Mouse (Mus musculus): ENCODE measurements around the gene Pacs2. TPM values are rescaled to one million over a fixed set of nuclear protein-coding genes. Genes with fewer than 3 reads are reported as not detected.

The Pacs2 gene
- polyA plus RNA-seq, 1 experiment: 8.7 TPM

- Histone ChIP-seq H3K4me3 (replicated peaks) (no peak overlapping the region), H3K4me1 (peaks cover 36% of the 10 kb centered on the region), H3K27me3 (replicated peaks) (no peaks in the 10 kb centered on the region), H3K36me3 (replicated peaks; ENCODE audit: low read length) (peaks cover 75% of the 10 kb centered on the region), H3K9me3 (no peaks in the 10 kb centered on the region)
- TF ChIP-seq GATA1 (IDR thresholded peaks at IDR 0.05; ENCODE audit: borderline replicate concordance, low read length): no peak
- no peak for TF ChIP-seq FLI1 (IDR thresholded peaks at IDR 0.05; ENCODE audit: low read length)
Measured at GRCm38 (mm10) chr12:112987877-112988276, 26.4 kb upstream of the Pacs2 start.

- Histone ChIP-seq H3K27me3 (replicated peaks) (no peaks in the 10 kb centered on the region), H3K9me3 (peaks cover 3% of the 10 kb centered on the region), H3K4me1 (peaks cover 56% of the 10 kb centered on the region), H3K36me3 (replicated peaks; ENCODE audit: low read length) (peaks cover 63% of the 10 kb centered on the region), H3K4me3 (replicated peaks) (no peak overlapping the region)
- TF ChIP-seq FLI1 (IDR thresholded peaks at IDR 0.05; ENCODE audit: low read length) (no peak), GATA1 (IDR thresholded peaks at IDR 0.05; ENCODE audit: borderline replicate concordance, low read length) (no peak)
Measured at GRCm38 (mm10) chr12:112990706-112991405, 23.5 kb upstream of the Pacs2 start.

DNA sequence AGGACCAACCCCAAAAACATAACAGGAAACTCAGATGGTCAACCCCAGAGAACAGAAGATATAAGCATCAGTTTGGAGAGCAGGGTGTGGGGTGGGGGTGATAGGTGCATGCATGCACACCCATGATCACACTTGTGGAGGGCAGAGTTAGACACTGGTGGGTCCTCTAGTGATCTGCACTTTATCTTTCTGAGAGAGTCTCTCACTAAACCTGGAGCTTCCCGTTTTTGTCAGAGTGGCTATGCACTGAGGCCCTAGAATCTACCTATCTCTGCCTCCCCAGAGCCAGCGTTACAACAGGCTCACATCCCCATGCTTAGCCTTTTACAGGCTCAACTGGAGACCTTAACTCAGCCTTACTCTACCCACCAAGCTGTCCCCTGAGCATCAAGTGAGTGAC, 22.9 kb upstream of the Pacs2 start:
- Histone ChIP-seq H3K36me3 (replicated peaks; ENCODE audit: low read length) (peaks cover 64% of the 10 kb centered on the region), H3K27me3 (replicated peaks) (no peaks in the 10 kb centered on the region), H3K4me3 (replicated peaks) (no peak overlapping the region), H3K9me3 (peaks cover 6% of the 10 kb centered on the region), H3K4me1 (peaks cover 56% of the 10 kb centered on the region)
- no peak for TF ChIP-seq FLI1 (IDR thresholded peaks at IDR 0.05; ENCODE audit: low read length)
- no peak for TF ChIP-seq GATA1 (IDR thresholded peaks at IDR 0.05; ENCODE audit: borderline replicate concordance, low read length)

- H3K27me3 ChIP-seq (replicated peaks): no peaks in the 10 kb centered on the region
- H3K4me3 ChIP-seq (replicated peaks): peak overlapping the region; percentile 60
- H3K4me1 ChIP-seq: peaks cover 60% of the 10 kb centered on the region
- peaks cover 10% of the 10 kb centered on the region for H3K9me3 ChIP-seq
- H3K36me3 ChIP-seq (replicated peaks; ENCODE audit: low read length): peaks cover 58% of the 10 kb centered on the region
- no peak for TF ChIP-seq FLI1 (IDR thresholded peaks at IDR 0.05; ENCODE audit: low read length)
- no peak for TF ChIP-seq GATA1 (IDR thresholded peaks at IDR 0.05; ENCODE audit: borderline replicate concordance, low read length)
Measured at GRCm38 (mm10) chr12:112994153-112994552, 20.2 kb upstream of the Pacs2 start.

DNA sequence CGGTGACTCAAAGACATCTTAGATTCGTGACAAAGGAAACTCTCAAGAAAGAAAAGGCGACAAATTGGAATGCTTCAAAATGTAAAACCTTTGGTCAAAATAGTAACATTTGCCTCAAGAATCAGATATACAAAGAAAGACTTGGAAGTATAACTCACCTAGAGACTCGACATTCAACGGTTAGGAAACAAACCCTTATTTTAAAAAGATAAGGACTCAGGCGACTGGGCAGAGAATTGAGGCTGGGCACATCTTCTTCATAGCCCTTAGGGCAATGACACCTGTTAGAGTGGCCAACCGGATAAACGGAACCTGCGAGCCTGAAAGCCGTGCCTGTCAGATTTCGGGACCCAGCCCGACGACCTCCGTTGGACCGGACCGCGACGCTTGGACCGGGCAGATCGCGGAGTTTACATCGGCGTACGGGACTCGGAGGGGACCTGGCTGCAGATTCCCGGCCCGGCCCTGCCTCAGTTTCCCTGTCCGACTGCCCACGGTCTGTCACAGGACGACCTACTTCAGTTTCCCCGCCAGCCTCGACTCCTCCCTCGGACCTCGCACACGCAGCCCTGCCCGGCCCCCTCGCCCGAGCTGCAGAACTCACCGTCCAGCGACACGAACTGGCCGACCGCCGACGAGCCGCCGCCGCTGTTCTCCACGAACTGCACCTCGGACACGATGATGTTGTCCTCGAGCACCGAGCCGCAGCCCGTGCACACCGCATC, 14.6 kb upstream of the Pacs2 start:
- H3K27me3 ChIP-seq (replicated peaks): peaks cover 19% of the 10 kb centered on the region
- TF ChIP-seq GATA1 (IDR thresholded peaks at IDR 0.05; ENCODE audit: borderline replicate concordance, low read length) (no peak), FLI1 (IDR thresholded peaks at IDR 0.05; ENCODE audit: low read length) (no peak)
- H3K36me3 ChIP-seq (replicated peaks; ENCODE audit: low read length): peaks cover 29% of the 10 kb centered on the region
- peak overlapping the region; percentile 100 for H3K4me3 ChIP-seq (replicated peaks)
- H3K9me3 ChIP-seq: peaks cover 10% of the 10 kb centered on the region
- peaks cover 37% of the 10 kb centered on the region for H3K4me1 ChIP-seq

GRCm38 (mm10) chr12:113000294-113001132, 13.8 kb upstream of the Pacs2 start, which contains the start of gene Brf1:
TSS of gene Brf1 (minus strand) at chr12:113000704.
- TF ChIP-seq FLI1 (IDR thresholded peaks at IDR 0.05; ENCODE audit: low read length) (no peak), GATA1 (IDR thresholded peaks at IDR 0.05; ENCODE audit: borderline replicate concordance, low read length) (no peak)
- H3K27me3 ChIP-seq (replicated peaks): peaks cover 24% of the 10 kb centered on the region

DNA sequence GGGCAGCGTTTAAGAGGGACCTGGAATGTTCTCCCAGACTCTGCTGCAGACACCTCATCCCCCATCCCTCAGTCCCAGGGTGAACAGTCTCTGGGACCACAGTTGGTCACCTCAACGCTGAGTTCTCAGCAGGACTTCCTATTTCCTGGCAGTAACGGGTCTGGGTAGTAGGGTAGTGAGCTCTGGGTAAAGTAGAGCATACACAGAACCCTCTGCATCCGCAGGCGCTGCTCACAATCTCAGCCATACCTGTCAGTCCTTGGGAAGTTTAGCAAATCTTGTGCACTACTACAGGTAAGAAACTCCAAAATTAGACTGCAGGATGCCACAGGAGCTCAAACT, 13.2 kb upstream of the Pacs2 start:
- Histone ChIP-seq H3K27me3 (replicated peaks) (peaks cover 28% of the 10 kb centered on the region), H3K9me3 (peaks cover 4% of the 10 kb centered on the region; the same call in 1 of the 2 replicates), H3K36me3 (replicated peaks; ENCODE audit: low read length) (peaks cover 19% of the 10 kb centered on the region), H3K4me1 (peaks cover 34% of the 10 kb centered on the region), H3K4me3 (replicated peaks) (peak overlapping the region; percentile 100)
- TF ChIP-seq FLI1 (IDR thresholded peaks at IDR 0.05; ENCODE audit: low read length): no peak
- no peak for TF ChIP-seq GATA1 (IDR thresholded peaks at IDR 0.05; ENCODE audit: borderline replicate concordance, low read length)

More at GRCm38 (mm10) chr12:113000294-113001132, 13.8 kb upstream of the Pacs2 start, which contains the start of gene Brf1:
- H3K9me3 ChIP-seq: peaks cover 10% of the 10 kb centered on the region
- peak within 1 kb of the TSS; percentile 100 for H3K4me3 ChIP-seq (replicated peaks)
- H3K4me1 ChIP-seq: peaks cover 33% of the 10 kb centered on the region
- peaks cover 23% of the 10 kb centered on the region for H3K36me3 ChIP-seq (replicated peaks; ENCODE audit: low read length)

- TF ChIP-seq GATA1 (IDR thresholded peaks at IDR 0.05; ENCODE audit: borderline replicate concordance, low read length) (no peak), FLI1 (IDR thresholded peaks at IDR 0.05; ENCODE audit: low read length) (no peak)
Measured at GRCm38 (mm10) chr12:113002667-113003066, 11.6 kb upstream of the Pacs2 start.

GRCm38 (mm10) chr12:113004011-113004410, 10.3 kb upstream of the Pacs2 start:
- Histone ChIP-seq H3K9me3 (no peaks in the 10 kb centered on the region), H3K4me1 (peaks cover 19% of the 10 kb centered on the region), H3K4me3 (replicated peaks) (no peak overlapping the region), H3K36me3 (replicated peaks; ENCODE audit: low read length) (no peaks in the 10 kb centered on the region), H3K27me3 (replicated peaks) (peaks cover 52% of the 10 kb centered on the region)
- TF ChIP-seq FLI1 (IDR thresholded peaks at IDR 0.05; ENCODE audit: low read length): no peak
- no peak for TF ChIP-seq GATA1 (IDR thresholded peaks at IDR 0.05; ENCODE audit: borderline replicate concordance, low read length)

More at GRCm38 (mm10) chr12:113002667-113003066, 11.6 kb upstream of the Pacs2 start:
- no peaks in the 10 kb centered on the region for H3K9me3 ChIP-seq
- peaks cover 31% of the 10 kb centered on the region for H3K4me1 ChIP-seq
- peaks cover 4% of the 10 kb centered on the region for H3K36me3 ChIP-seq (replicated peaks; ENCODE audit: low read length)
- H3K4me3 ChIP-seq (replicated peaks): no peak overlapping the region
- H3K27me3 ChIP-seq (replicated peaks): peaks cover 39% of the 10 kb centered on the region
